Mouse (Mus musculus) bone marrow, adult 2 months (tissue): Measurements from ENCODE around the gene Fam126a.

Experiments used
- CTCF ChIP-seq: fragments of 200-500 bp; IDR thresholded peaks from 2 replicates; pipeline ENCODE4 v1.5.1; 2011; ENCODE audit warnings: low read length, control low read depth; ENCODE audit not compliant: control insufficient read depth, insufficient read depth
- POLR2A ChIP-seq: fragments of 200-500 bp; IDR thresholded peaks from 2 replicates; pipeline ENCODE4 v1.6.1; 2011; ENCODE audit warnings: low read depth, mild to moderate bottlenecking, control low read depth, low read length, borderline replicate concordance; ENCODE audit not compliant: control insufficient read depth

GRCm38 (mm10) chr5:24023226-24023625 is 7.3 kb downstream of the Fam126a start:
- TF ChIP-seq CTCF (no peak), POLR2A (no peak)
